Mouse (Mus musculus): ENCODE measurements around the gene Ackr3. TPM values are rescaled to one million over a fixed set of nuclear protein-coding genes. Genes with fewer than 3 reads are reported as not detected.

Gene Ackr3
- polyA plus RNA-seq, 1 experiment from 2014 or later = 45.3 TPM

DNA sequence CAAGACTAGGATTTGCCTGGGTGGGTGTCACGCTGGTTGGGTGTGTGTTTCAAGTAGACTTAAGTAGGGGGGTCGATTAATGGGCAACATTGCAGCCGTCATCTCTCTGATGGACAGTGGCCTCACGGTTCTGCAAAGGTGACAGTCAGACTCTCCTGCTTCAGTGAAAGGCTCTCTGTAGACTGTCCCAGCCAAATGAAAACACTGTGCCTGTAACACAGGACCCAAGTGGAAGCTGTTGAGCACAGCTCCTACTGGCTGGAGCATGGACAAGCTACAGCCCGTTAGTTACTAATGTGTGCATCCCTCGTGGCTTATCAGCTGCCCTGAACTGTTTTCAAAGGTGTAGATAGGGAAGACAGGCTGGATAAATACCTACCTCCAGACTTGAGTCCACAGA lies 3.5 kb downstream of the Ackr3 start:
- peak overlapping the region; percentile 64 for H3K4me2 ChIP-seq
- H3K36me3 ChIP-seq (ENCODE audit: control insufficient read depth, insufficient read depth, low read length) = 0 out of 2 replicates have a peak, but pooled peaks cover 3% of the 10 kb centered on the region
- H3K4me3 ChIP-seq (ENCODE audit: low read depth, low read length) = peak overlapping the region; percentile 54
- peaks cover 28% of the 10 kb centered on the region for H3K4me1 ChIP-seq (ENCODE audit: control insufficient read depth, insufficient read depth, low read length)
- H3K27ac ChIP-seq (ENCODE audit: low read depth, low read length) = no peak overlapping the region
- 38% methylated on average over 6 of the region's 6 CpGs for WGBS (ENCODE audit: insufficient replicate concordance)
- no peaks in the 10 kb centered on the region for H3K9me3 ChIP-seq (replicated peaks; ENCODE audit: control insufficient read depth, low read length)
- no peaks in the 10 kb centered on the region; the same call in 1 of the 2 replicates for H3K27me3 ChIP-seq (ENCODE audit: control insufficient read depth, insufficient read depth, low read length)
- no peak for ATAC-seq (replicated peaks; ENCODE audit: insufficient number of reproducible peaks, low FRiP score, low TSS enrichment)
- peak overlapping the region; percentile 84 for H3K9ac ChIP-seq (ENCODE audit: low read depth, low read length)

DNA sequence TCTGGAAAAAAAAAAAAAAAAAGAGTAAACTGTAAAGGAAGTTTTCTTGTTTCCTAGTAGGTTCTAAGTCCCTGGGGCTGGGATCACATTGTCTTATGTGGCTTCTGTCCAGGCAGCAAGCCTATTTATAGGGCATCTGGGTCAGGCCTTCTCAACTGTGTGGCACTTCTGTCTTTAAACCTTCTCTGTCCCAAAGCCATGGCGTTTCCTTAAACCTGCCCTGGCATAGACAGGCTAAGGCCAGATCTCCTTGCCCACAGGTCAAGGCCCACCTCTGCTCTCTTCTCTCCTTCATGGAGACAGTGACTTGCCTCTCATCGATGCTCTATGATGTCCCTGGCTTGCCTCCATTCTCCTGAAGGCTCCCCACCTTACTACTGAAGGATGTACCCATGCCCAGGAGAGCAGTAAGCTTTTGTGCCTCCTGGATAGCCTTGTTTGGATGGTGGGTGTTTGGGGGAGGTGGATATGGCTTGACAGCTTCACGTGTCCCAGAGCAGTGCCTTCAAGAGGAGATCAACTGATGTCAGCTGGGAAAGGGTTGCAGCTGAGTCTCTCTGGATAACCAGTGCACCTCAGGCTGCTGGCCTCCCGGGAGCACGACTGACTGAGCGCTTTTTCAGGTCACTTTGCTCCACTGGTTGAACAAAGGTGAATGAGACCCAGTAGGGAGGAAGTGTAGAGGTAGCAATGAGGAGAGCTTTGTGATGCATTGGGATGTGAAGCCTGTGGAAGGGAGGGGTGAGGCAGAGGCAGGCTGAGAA lies 4.1 kb downstream of the Ackr3 start:
- Histone ChIP-seq H3K4me2 (peak overlapping the region; percentile 64), H3K4me3 (ENCODE audit: low read depth, low read length) (peak overlapping the region; percentile 54), H3K4me1 (ENCODE audit: control insufficient read depth, insufficient read depth, low read length) (peaks cover 30% of the 10 kb centered on the region), H3K27me3 (ENCODE audit: control insufficient read depth, insufficient read depth, low read length) (no peaks in the 10 kb centered on the region), H3K36me3 (ENCODE audit: control insufficient read depth, insufficient read depth, low read length) (0 out of 2 replicates have a peak, but pooled peaks cover 3% of the 10 kb centered on the region), H3K27ac (ENCODE audit: low read depth, low read length) (no peak overlapping the region), H3K9me3 (replicated peaks; ENCODE audit: control insufficient read depth, low read length) (no peaks in the 10 kb centered on the region), H3K9ac (ENCODE audit: low read depth, low read length) (peak overlapping the region; percentile 52)
- no peak for ATAC-seq (replicated peaks; ENCODE audit: insufficient number of reproducible peaks, low FRiP score, low TSS enrichment)
- WGBS (ENCODE audit: insufficient replicate concordance) = 53% methylated on average over 6 of the region's 6 CpGs

DNA sequence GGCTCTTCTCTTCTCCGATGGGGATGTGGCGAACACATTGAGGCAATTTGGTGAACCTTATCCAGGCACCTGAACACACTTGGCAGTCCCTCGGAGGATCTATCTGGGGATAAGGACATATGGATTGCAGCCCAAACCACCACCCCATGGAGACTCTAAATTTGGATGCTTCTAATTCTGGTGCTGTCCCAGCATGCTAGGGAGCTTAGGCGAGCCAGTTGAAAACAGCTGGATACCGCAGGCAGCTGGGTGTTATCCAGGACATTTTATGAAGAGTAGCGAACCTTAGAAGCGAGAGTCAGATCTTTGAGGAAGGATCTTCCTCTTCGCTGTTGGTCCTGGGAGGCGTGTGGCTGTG lies 4.7 kb downstream of the Ackr3 start:
- peak overlapping the region; percentile 52; the same call in 1 of the 2 replicates for H3K9ac ChIP-seq (ENCODE audit: low read depth, low read length)
- H3K27ac ChIP-seq (ENCODE audit: low read depth, low read length) = no peak overlapping the region
- H3K9me3 ChIP-seq (replicated peaks; ENCODE audit: control insufficient read depth, low read length) = no peaks in the 10 kb centered on the region
- 67% methylated on average over 9 of the region's 9 CpGs for WGBS (ENCODE audit: insufficient replicate concordance)
- peaks cover 27% of the 10 kb centered on the region for H3K4me1 ChIP-seq (ENCODE audit: control insufficient read depth, insufficient read depth, low read length)
- ATAC-seq (replicated peaks; ENCODE audit: insufficient number of reproducible peaks, low FRiP score, low TSS enrichment) = no peak
- no peaks in the 10 kb centered on the region for H3K27me3 ChIP-seq (ENCODE audit: control insufficient read depth, insufficient read depth, low read length)
- H3K4me3 ChIP-seq (ENCODE audit: low read depth, low read length) = peak overlapping the region; percentile 54
- peaks cover 4% of the 10 kb centered on the region; the same call in 1 of the 2 replicates for H3K36me3 ChIP-seq (ENCODE audit: control insufficient read depth, insufficient read depth, low read length)
- peak overlapping the region; percentile 64 for H3K4me2 ChIP-seq

DNA sequence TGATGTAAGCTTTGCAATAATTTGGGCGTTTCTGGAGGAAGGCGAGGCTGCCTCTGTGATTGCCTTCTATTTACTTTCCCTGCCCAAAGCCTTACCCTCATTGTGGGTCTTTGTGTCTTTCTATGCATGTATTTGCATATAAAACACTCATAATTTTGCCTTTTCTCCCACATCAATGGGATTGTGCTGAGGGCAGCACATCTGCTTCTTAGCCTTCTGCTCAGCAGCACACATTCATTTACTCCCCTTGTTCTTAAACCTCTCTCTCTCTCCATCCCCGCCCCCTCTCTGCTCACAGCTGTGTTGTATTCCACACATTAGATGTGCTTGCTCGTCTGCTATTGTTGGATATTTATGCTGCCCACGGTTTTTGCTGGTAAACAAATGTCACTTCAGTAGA lies 5.3 kb downstream of the Ackr3 start:
- ATAC-seq (replicated peaks; ENCODE audit: insufficient number of reproducible peaks, low FRiP score, low TSS enrichment) = no peak
- no peaks in the 10 kb centered on the region for H3K27me3 ChIP-seq (ENCODE audit: control insufficient read depth, insufficient read depth, low read length)
- H3K4me2 ChIP-seq = peak overlapping the region; percentile 64
- H3K36me3 ChIP-seq (ENCODE audit: control insufficient read depth, insufficient read depth, low read length) = peaks cover 6% of the 10 kb centered on the region
- WGBS (ENCODE audit: insufficient replicate concordance) = 78% methylated on average over 5 of the region's 5 CpGs
- H3K4me1 ChIP-seq (ENCODE audit: control insufficient read depth, insufficient read depth, low read length) = peaks cover 27% of the 10 kb centered on the region
- no peak overlapping the region for H3K4me3 ChIP-seq (ENCODE audit: low read depth, low read length)
- no peak overlapping the region for H3K27ac ChIP-seq (ENCODE audit: low read depth, low read length)
- no peak overlapping the region for H3K9ac ChIP-seq (ENCODE audit: low read depth, low read length)
- no peaks in the 10 kb centered on the region for H3K9me3 ChIP-seq (replicated peaks; ENCODE audit: control insufficient read depth, low read length)

DNA sequence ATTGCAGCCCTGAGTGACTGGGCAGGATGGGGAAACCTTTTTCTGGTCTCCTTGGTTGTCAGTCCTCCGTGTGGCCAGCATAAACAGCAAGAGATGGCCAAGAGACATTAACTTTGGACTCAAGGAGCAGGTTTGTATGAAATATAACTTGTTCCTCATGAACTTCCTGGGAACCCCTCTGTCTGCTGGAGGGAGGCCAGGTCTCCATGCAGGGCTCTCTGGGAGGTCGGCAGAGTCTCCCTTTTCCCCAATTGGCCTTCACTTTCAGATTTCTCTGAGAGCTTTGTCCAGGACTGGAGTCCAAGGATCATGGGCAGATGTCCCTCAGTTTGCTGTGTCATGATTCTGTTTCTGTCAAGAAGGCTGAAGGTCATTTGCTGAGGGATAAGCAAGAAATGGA lies 6.0 kb downstream of the Ackr3 start:
- H3K4me3 ChIP-seq (ENCODE audit: low read depth, low read length) = no peak overlapping the region
- no peak overlapping the region for H3K4me2 ChIP-seq
- 72% methylated on average over 2 of the region's 2 CpGs for WGBS (ENCODE audit: insufficient replicate concordance)
- no peak overlapping the region for H3K9ac ChIP-seq (ENCODE audit: low read depth, low read length)
- peaks cover 11% of the 10 kb centered on the region for H3K36me3 ChIP-seq (ENCODE audit: control insufficient read depth, insufficient read depth, low read length)
- H3K9me3 ChIP-seq (replicated peaks; ENCODE audit: control insufficient read depth, low read length) = no peaks in the 10 kb centered on the region
- no peaks in the 10 kb centered on the region for H3K27me3 ChIP-seq (ENCODE audit: control insufficient read depth, insufficient read depth, low read length)
- no peak overlapping the region for H3K27ac ChIP-seq (ENCODE audit: low read depth, low read length)
- H3K4me1 ChIP-seq (ENCODE audit: control insufficient read depth, insufficient read depth, low read length) = peaks cover 27% of the 10 kb centered on the region
- ATAC-seq (replicated peaks; ENCODE audit: insufficient number of reproducible peaks, low FRiP score, low TSS enrichment) = no peak

DNA sequence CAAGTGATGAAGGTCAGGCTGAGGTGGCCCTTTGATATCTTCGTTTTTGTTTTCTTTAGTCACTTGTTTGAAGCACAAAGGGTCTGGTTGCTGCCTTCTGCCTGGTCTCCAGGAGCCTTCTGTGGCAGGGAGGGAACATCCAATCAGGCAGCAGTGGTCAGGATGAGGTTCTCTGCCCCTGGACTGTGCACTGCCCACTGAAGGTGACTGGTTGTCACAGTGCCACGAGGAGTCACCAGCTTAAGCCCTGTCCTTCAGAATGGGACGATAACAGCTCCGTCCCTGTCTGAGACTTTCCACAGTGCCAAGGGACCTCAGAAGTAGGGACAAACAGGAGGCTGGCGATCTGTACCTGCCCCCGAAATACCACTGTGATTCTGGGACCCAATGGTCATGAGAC lies 6.6 kb downstream of the Ackr3 start:
- Histone ChIP-seq H3K36me3 (ENCODE audit: control insufficient read depth, insufficient read depth, low read length) (peaks cover 14% of the 10 kb centered on the region), H3K9ac (ENCODE audit: low read depth, low read length) (no peak overlapping the region), H3K4me3 (ENCODE audit: low read depth, low read length) (no peak overlapping the region), H3K4me1 (ENCODE audit: control insufficient read depth, insufficient read depth, low read length) (peaks cover 27% of the 10 kb centered on the region), H3K27me3 (ENCODE audit: control insufficient read depth, insufficient read depth, low read length) (no peaks in the 10 kb centered on the region), H3K4me2 (no peak overlapping the region), H3K27ac (ENCODE audit: low read depth, low read length) (no peak overlapping the region), H3K9me3 (replicated peaks; ENCODE audit: control insufficient read depth, low read length) (no peaks in the 10 kb centered on the region)
- 67% methylated on average over 6 of the region's 6 CpGs for WGBS (ENCODE audit: insufficient replicate concordance)
- no peak for ATAC-seq (replicated peaks; ENCODE audit: insufficient number of reproducible peaks, low FRiP score, low TSS enrichment)

DNA sequence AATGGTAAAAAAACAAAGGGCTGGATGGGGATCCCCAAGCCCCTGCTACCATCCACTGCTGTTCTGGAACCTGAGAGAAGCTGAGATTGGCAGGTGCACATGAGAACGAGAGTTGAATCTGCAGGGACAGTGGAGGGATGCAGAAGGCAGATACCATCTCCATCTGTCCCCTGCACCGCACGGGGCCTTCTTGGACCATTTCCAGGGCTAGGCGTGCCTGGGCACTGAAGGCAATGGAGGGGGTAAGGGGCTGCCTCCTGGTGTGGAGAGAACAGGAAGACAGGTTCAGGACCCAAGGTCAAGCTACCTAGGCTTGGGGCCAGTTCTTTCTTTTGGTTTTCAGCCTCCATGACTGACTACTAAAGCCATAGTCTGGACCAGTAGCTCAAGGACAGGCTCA lies 7.0 kb downstream of the Ackr3 start:
- H3K4me2 ChIP-seq = no peak overlapping the region; the same call in 1 of the 2 replicates

DNA sequence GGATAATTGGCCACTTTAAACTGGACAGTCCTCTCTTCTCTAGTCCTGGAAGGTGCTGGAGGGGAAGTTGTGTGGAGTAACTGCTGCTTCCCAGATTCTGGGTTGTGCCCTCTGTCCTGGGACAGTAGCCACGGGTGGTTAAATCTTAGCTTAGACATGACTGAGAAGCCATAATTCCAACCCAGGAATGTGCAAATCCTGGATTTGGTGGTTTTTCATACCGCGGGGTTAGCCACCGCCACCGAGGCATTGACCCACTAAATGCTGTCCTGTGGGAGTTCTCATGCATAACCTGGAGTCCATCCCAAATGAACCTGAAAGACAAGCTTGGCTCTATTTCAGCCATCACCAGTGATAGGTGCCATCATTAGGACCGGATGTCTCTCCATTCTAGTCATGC lies 8.6 kb downstream of the Ackr3 start:
- H3K9ac ChIP-seq (ENCODE audit: low read depth, low read length) = no peak overlapping the region
- H3K36me3 ChIP-seq (ENCODE audit: control insufficient read depth, insufficient read depth, low read length) = peaks cover 14% of the 10 kb centered on the region
- H3K9me3 ChIP-seq (replicated peaks; ENCODE audit: control insufficient read depth, low read length) = no peaks in the 10 kb centered on the region
- ATAC-seq (replicated peaks; ENCODE audit: insufficient number of reproducible peaks, low FRiP score, low TSS enrichment) = no peak
- H3K4me1 ChIP-seq (ENCODE audit: control insufficient read depth, insufficient read depth, low read length) = peaks cover 17% of the 10 kb centered on the region
- no peak overlapping the region for H3K27ac ChIP-seq (ENCODE audit: low read depth, low read length)
- H3K4me3 ChIP-seq (ENCODE audit: low read depth, low read length) = no peak overlapping the region
- H3K27me3 ChIP-seq (ENCODE audit: control insufficient read depth, insufficient read depth, low read length) = no peaks in the 10 kb centered on the region
- 96% methylated on average over 6 of the region's 6 CpGs for WGBS (ENCODE audit: insufficient replicate concordance)
- no peak overlapping the region for H3K4me2 ChIP-seq

More for the DNA sequence above, 7.0 kb downstream of the Ackr3 start:
- Histone ChIP-seq H3K27me3 (ENCODE audit: control insufficient read depth, insufficient read depth, low read length) (no peaks in the 10 kb centered on the region), H3K4me1 (ENCODE audit: control insufficient read depth, insufficient read depth, low read length) (peaks cover 27% of the 10 kb centered on the region), H3K36me3 (ENCODE audit: control insufficient read depth, insufficient read depth, low read length) (peaks cover 14% of the 10 kb centered on the region), H3K9me3 (replicated peaks; ENCODE audit: control insufficient read depth, low read length) (no peaks in the 10 kb centered on the region), H3K27ac (ENCODE audit: low read depth, low read length) (no peak overlapping the region), H3K4me3 (ENCODE audit: low read depth, low read length) (no peak overlapping the region), H3K9ac (ENCODE audit: low read depth, low read length) (no peak overlapping the region)
- ATAC-seq (replicated peaks; ENCODE audit: insufficient number of reproducible peaks, low FRiP score, low TSS enrichment) = no peak
- 79% methylated on average over 4 of the region's 4 CpGs for WGBS (ENCODE audit: insufficient replicate concordance)

DNA sequence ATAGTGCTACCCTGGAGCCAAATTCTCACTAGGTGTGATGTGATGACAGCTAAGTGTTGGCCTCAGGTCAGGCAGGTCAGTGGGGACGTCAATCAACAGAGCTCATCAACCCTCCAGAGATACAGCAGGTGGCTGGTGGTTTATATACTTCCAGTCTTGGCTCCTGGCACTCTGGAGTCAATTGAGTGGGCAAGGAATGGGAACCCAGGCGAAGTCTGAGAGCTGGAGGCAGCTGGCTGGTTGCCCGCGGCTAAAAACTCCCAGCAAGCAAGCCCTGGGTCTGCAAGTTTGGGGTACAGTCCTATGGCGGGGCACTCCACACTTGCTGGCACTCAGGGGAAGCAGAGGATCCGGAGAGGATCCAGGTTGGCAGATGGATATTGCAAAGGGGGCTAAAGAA lies 9.1 kb downstream of the Ackr3 start:
- no peak for ATAC-seq (replicated peaks; ENCODE audit: insufficient number of reproducible peaks, low FRiP score, low TSS enrichment)
- no peak overlapping the region for H3K4me2 ChIP-seq
- no peak overlapping the region for H3K27ac ChIP-seq (ENCODE audit: low read depth, low read length)
- peaks cover 14% of the 10 kb centered on the region for H3K36me3 ChIP-seq (ENCODE audit: control insufficient read depth, insufficient read depth, low read length)
- WGBS (ENCODE audit: insufficient replicate concordance) = 83% methylated on average over 6 of the region's 6 CpGs
- H3K4me1 ChIP-seq (ENCODE audit: control insufficient read depth, insufficient read depth, low read length) = peaks cover 14% of the 10 kb centered on the region
- H3K4me3 ChIP-seq (ENCODE audit: low read depth, low read length) = no peak overlapping the region
- H3K9ac ChIP-seq (ENCODE audit: low read depth, low read length) = no peak overlapping the region
- H3K27me3 ChIP-seq (ENCODE audit: control insufficient read depth, insufficient read depth, low read length) = no peaks in the 10 kb centered on the region
- no peaks in the 10 kb centered on the region for H3K9me3 ChIP-seq (replicated peaks; ENCODE audit: control insufficient read depth, low read length)

Measured in heart, embryonic 11.5 days (tissue).